Mouse (Mus musculus) E14TG2a.4 (cell line): Measurements from ENCODE around the gene Sdhb.
A peak's percentile ranks its signal among the peaks of the same experiment; 100 is the strongest.

Experiments used
- H3K27me3 ChIP-seq: 2 replicates; pipeline ENCODE4 v1.6.1; 2014; ENCODE audit warnings: low read length, control low read depth; ENCODE audit not compliant: insufficient read depth
- H3K36me3 ChIP-seq: 2 replicates; pipeline ENCODE4 v1.6.1; 2014; ENCODE audit warnings: low read length, control low read depth; ENCODE audit not compliant: insufficient read depth
- H3K4me1 ChIP-seq: replicated peaks from 2 replicates; pipeline ENCODE4 v1.6.1; 2014; ENCODE audit warnings: low read depth, low read length, control low read depth
- H3K4me3 ChIP-seq: replicated peaks from 2 replicates; pipeline ENCODE4 v1.5.1; 2014; ENCODE audit warnings: mild to moderate bottlenecking, low read length
- H3K9me3 ChIP-seq: 2 replicates; pipeline ENCODE4 v1.6.1; 2014; ENCODE audit warnings: low read length, control low read depth
- CTCF ChIP-seq: conservative IDR thresholded peaks from 2 replicates; pipeline ENCODE4 v1.5.1; 2014; ENCODE audit warnings: low read length
- NANOG ChIP-seq: IDR thresholded peaks from 2 replicates; pipeline ENCODE4 v1.6.1; 2014; ENCODE audit warnings: borderline replicate concordance, low read length, mixed read lengths
- POU5F1 ChIP-seq: IDR thresholded peaks from 2 replicates; pipeline ENCODE4 v1.6.1; 2014; ENCODE audit warnings: low read length, borderline replicate concordance

Gene Sdhb

GRCm38 (mm10) chr4:140960781-140961466 lies at the start of gene Sdhb:
TSS of gene Sdhb (plus strand) at chr4:140961203.
- H3K9me3 ChIP-seq = no peaks in the 10 kb centered on the region
- no peak for TF ChIP-seq NANOG
- TF ChIP-seq CTCF = no peak
- no peak for TF ChIP-seq POU5F1

GRCm38 (mm10) chr4:140911416-140911815 lies 49.6 kb upstream of the Sdhb start:
- H3K27me3 ChIP-seq = peaks cover 48% of the 10 kb centered on the region
- H3K9me3 ChIP-seq = no peaks in the 10 kb centered on the region
- no peaks in the 10 kb centered on the region for H3K36me3 ChIP-seq
- no peak for TF ChIP-seq POU5F1
- H3K4me1 ChIP-seq = peaks cover 37% of the 10 kb centered on the region
- peak overlapping the region; percentile 58 for H3K4me3 ChIP-seq

More at GRCm38 (mm10) chr4:140960781-140961466, at the start of gene Sdhb:
- Histone ChIP-seq H3K4me3 (peak within 1 kb of the TSS; percentile 97), H3K4me1 (peaks cover 80% of the 10 kb centered on the region), H3K27me3 (no peaks in the 10 kb centered on the region), H3K36me3 (peaks cover 27% of the 10 kb centered on the region)

DNA sequence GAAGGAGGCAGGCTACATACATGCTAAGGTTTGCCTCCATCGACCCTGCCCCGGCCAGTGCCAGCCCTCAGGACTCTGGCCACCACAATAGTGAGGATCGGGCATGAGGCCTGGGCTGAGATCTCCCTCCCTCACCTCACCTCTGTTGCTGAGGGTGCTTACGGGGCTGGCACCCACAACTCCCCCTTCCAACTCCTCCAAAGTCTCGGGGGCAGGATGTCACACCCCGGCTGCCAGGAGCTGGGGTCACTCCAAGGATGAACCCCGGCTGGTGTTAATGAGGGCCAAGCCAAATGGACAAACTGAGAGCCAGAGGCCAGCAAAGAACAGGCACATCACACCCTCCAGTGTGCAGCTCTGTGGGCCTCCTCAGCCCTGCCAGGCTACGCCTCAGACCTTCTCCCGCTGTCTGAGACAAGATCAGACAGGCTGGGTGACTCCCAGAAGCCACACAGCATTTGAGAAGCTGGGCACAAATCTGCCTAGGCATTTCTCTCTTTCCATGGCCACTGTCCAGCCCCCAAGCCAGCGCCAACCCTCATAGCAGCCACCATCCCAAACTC lies 48.7 kb upstream of the Sdhb start:
- no peak overlapping the region for H3K4me3 ChIP-seq
- H3K9me3 ChIP-seq = no peaks in the 10 kb centered on the region
- peaks cover 38% of the 10 kb centered on the region for H3K27me3 ChIP-seq
- TF ChIP-seq CTCF (no peak), POU5F1 (no peak), NANOG (no peak)
- peaks cover 28% of the 10 kb centered on the region for H3K4me1 ChIP-seq
- H3K36me3 ChIP-seq = no peaks in the 10 kb centered on the region

GRCm38 (mm10) chr4:140913565-140913964 lies 47.4 kb upstream of the Sdhb start:
- peaks cover 24% of the 10 kb centered on the region for H3K4me1 ChIP-seq
- H3K27me3 ChIP-seq = peaks cover 28% of the 10 kb centered on the region
- H3K4me3 ChIP-seq = no peak overlapping the region
- no peaks in the 10 kb centered on the region for H3K36me3 ChIP-seq
- H3K9me3 ChIP-seq = no peaks in the 10 kb centered on the region
- TF ChIP-seq POU5F1 = no peak
- no peak for TF ChIP-seq CTCF

- Histone ChIP-seq H3K36me3 (no peaks in the 10 kb centered on the region), H3K9me3 (no peaks in the 10 kb centered on the region), H3K4me1 (peaks cover 24% of the 10 kb centered on the region), H3K4me3 (no peak overlapping the region), H3K27me3 (peaks cover 20% of the 10 kb centered on the region)
- TF ChIP-seq POU5F1 = no peak
- TF ChIP-seq CTCF = no peak
- TF ChIP-seq NANOG = no peak
Measured at GRCm38 (mm10) chr4:140914731-140915131, 46.3 kb upstream of the Sdhb start.

GRCm38 (mm10) chr4:140915235-140915634 lies 45.8 kb upstream of the Sdhb start:
- no peaks in the 10 kb centered on the region for H3K9me3 ChIP-seq
- peaks cover 21% of the 10 kb centered on the region for H3K4me1 ChIP-seq
- H3K4me3 ChIP-seq = no peak overlapping the region
- H3K36me3 ChIP-seq = no peaks in the 10 kb centered on the region
- TF ChIP-seq CTCF = no peak
- TF ChIP-seq POU5F1 = no peak
- TF ChIP-seq NANOG = no peak
- H3K27me3 ChIP-seq = peaks cover 20% of the 10 kb centered on the region

DNA sequence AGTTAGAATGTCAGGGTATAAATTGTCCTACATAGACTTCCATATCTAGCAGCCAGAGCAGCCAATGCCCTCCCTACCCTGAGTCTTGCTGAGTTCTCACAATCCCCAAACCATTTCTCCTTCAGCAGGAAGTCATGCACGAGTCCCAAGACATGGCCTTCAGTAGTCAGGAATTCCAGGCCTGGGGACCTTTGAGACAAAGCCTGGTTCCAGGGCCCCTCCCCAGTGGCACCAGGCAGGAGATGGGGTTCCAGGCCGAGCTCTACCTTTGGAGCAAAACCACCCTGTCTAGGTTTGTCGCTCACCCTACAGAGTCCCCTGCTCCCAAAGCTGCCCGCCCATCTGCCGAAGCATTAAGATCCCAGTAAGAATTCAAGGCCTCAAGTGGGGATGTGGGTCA lies 44.7 kb upstream of the Sdhb start:
- Histone ChIP-seq H3K36me3 (no peaks in the 10 kb centered on the region), H3K4me3 (no peak overlapping the region), H3K9me3 (no peaks in the 10 kb centered on the region), H3K4me1 (peaks cover 12% of the 10 kb centered on the region), H3K27me3 (peaks cover 16% of the 10 kb centered on the region)
- TF ChIP-seq CTCF (no peak), POU5F1 (no peak), NANOG (no peak)

GRCm38 (mm10) chr4:140917451-140917850 lies 43.6 kb upstream of the Sdhb start:
- TF ChIP-seq POU5F1 = no peak
- Histone ChIP-seq H3K4me1 (peaks cover 9% of the 10 kb centered on the region), H3K9me3 (no peaks in the 10 kb centered on the region), H3K27me3 (peaks cover 4% of the 10 kb centered on the region; the same call in 1 of the 2 replicates), H3K4me3 (no peak overlapping the region), H3K36me3 (no peaks in the 10 kb centered on the region)
